Mouse (Mus musculus) intestine, postnatal 0 days (tissue): ENCODE measurements around the gene Disc1. TPM values are rescaled to one million over a fixed set of nuclear protein-coding genes. Genes with fewer than 3 reads are reported as not detected.
A peak's percentile ranks its signal among the peaks of the same experiment; 100 is the strongest.

Experiments
- ATAC-seq: fragments of 200-750 bp; cut with Nextera tagmentation; 2 replicates; pipeline ENCODE4 v1.8.0; 2017; ENCODE audit warnings: mild to moderate bottlenecking, moderate TSS enrichment, moderate library complexity
- H3K27ac ChIP-seq: fragments of 300-500 bp; sonication (generic); 2 replicates; pipeline ENCODE4 v1.5.1; 2014; ENCODE audit warnings: mild to moderate bottlenecking, low read depth, low read length, moderate library complexity
- H3K27me3 ChIP-seq: fragments of 300-500 bp; sonication (generic); replicated peaks from 2 replicates; pipeline ENCODE4 v1.6.1; 2014; ENCODE audit warnings: low read length, mixed read lengths; ENCODE audit not compliant: control insufficient read depth, insufficient read depth
- H3K36me3 ChIP-seq: fragments of 300-500 bp; sonication (generic); 2 replicates; pipeline ENCODE4 v1.6.1; 2014; ENCODE audit warnings: mild to moderate bottlenecking, moderate library complexity; ENCODE audit not compliant: control insufficient read depth, insufficient read depth
- H3K4me1 ChIP-seq: fragments of 300-500 bp; sonication (generic); replicated peaks from 2 replicates; pipeline ENCODE4 v1.6.1; 2014; ENCODE audit warnings: antibody characterized with exemption, low read length, mixed read lengths; ENCODE audit not compliant: control insufficient read depth, insufficient read depth
- H3K4me2 ChIP-seq: fragments of 300-500 bp; sonication (generic); replicated peaks from 2 replicates; pipeline ENCODE4 v1.6.1; 2014; ENCODE audit warnings: low read depth, mild to moderate bottlenecking, moderate library complexity
- H3K4me3 ChIP-seq: fragments of 300-500 bp; sonication (generic); 2 replicates; pipeline ENCODE4 v1.5.1; 2014; ENCODE audit warnings: low read depth, low read length
- H3K9ac ChIP-seq: fragments of 300-500 bp; sonication (generic); 2 replicates; pipeline ENCODE4 v1.6.1; 2014; ENCODE audit warnings: mild to moderate bottlenecking, low read depth, low read length
- H3K9me3 ChIP-seq: fragments of 300-500 bp; sonication (generic); 2 replicates; pipeline ENCODE4 v1.6.1; 2016; ENCODE audit warnings: mixed run types; ENCODE audit not compliant: control insufficient read depth
- CTCF ChIP-seq: sonication (generic); IDR thresholded peaks from 2 replicates; pipeline ENCODE4 v1.5.1; 2016; ENCODE audit warnings: low read depth, mild to moderate bottlenecking, control low read depth, antibody characterized with exemption, moderate library complexity
- WGBS: fragments of 180-500 bp; shearing (Covaris S2); extraction: QIAGEN DNeasy Blood & Tissue Kit; methylation state at CpG from one replicate; pipeline ENCODE4 v1.1.7; 2014; 5-methylcytosine and 5-hydroxymethylcytosine counted together
- polyA plus RNA-seq: library from polyadenylated mRNA; unstranded; fragments of >200 nt; fragmentation: Nextera tagmentation; extraction: Ambion mirVana; gene quantifications from 2 replicates; pipeline ENCODE4 v1.2.1, GENCODE M21; 2015

Gene Disc1
- polyA plus RNA-seq, 1 experiment from 2014 or later: 0.40 TPM

- TF ChIP-seq CTCF: no peak
- H3K4me3 ChIP-seq: no peak overlapping the region
- H3K36me3 ChIP-seq: peaks cover 8% of the 10 kb centered on the region; the same call in 1 of the 2 replicates
- H3K9ac ChIP-seq: no peak overlapping the region
- no peak overlapping the region for H3K27ac ChIP-seq
- H3K9me3 ChIP-seq: no peaks in the 10 kb centered on the region
- H3K27me3 ChIP-seq: no peaks in the 10 kb centered on the region
- H3K4me2 ChIP-seq: no peak overlapping the region
- ATAC-seq: no peak
- WGBS: 37% methylated on average over 9 of the region's 9 CpGs
- no peaks in the 10 kb centered on the region for H3K4me1 ChIP-seq
Measured at GRCm38 (mm10) chr8:125043935-125044334, 10.1 kb upstream of the Disc1 start.

DNA sequence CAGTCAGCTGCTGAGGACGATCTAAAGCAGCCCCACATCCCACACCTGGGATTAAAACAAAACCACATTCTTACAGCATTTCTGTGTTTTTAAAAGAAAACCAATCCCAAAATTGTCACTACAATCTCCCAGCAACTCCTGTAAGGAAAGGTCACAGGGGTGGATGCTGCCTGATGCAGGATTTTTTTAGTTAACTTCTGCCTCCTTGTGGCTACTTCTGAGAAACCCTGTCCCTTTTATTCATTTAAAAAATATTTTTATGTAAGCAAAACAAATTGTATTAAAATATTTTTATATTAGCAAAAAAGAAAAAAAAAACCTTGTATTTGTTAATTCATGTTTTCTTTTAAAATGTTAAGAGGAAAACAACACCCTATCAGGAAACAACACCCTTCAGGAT lies 8.2 kb upstream of the Disc1 start:
- Histone ChIP-seq H3K4me1 (no peaks in the 10 kb centered on the region), H3K27ac (no peak overlapping the region), H3K9me3 (no peaks in the 10 kb centered on the region), H3K36me3 (peaks cover under 1% of the 10 kb centered on the region; the same call in 1 of the 2 replicates), H3K4me3 (no peak overlapping the region), H3K9ac (no peak overlapping the region), H3K4me2 (no peak overlapping the region), H3K27me3 (no peaks in the 10 kb centered on the region)
- ATAC-seq: no peak
- WGBS: 95% methylated on average over 1 of the region's 1 CpGs
- no peak for TF ChIP-seq CTCF

GRCm38 (mm10) chr8:125049051-125049750 lies 4.8 kb upstream of the Disc1 start:
- no peak for TF ChIP-seq CTCF
- H3K9me3 ChIP-seq: no peaks in the 10 kb centered on the region
- H3K9ac ChIP-seq: no peak overlapping the region
- no peak for ATAC-seq
- H3K27me3 ChIP-seq: peaks cover 17% of the 10 kb centered on the region; the same call in 1 of the 2 replicates
- no peak overlapping the region for H3K4me3 ChIP-seq
- H3K27ac ChIP-seq: no peak overlapping the region
- H3K4me2 ChIP-seq: no peak overlapping the region
- H3K36me3 ChIP-seq: no peaks in the 10 kb centered on the region
- no peaks in the 10 kb centered on the region; the same call in 1 of the 2 replicates for H3K4me1 ChIP-seq
- 64% methylated on average over 5 of the region's 5 CpGs for WGBS

DNA sequence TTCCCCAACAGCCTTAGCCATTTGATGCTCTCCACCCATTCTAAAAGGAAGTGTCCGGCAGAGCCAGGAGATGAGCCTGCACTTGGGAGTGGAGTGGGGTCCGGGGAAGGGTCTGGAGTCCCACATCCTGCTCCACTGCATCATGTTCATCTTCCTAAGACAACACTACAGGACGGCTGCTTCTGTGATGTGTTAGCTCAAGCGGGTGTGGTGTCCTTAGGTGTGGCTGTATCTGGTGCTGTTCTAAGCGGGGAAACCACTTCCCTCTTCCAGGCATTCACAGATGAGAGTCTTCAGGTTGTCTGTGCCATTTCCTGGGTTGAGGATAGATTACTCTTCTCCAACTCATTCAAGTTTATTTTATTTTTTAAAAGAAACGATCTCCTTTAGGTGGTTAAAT lies 4.2 kb upstream of the Disc1 start:
- ATAC-seq: no peak
- H3K27me3 ChIP-seq: peaks cover 23% of the 10 kb centered on the region
- no peak overlapping the region for H3K4me3 ChIP-seq
- TF ChIP-seq CTCF: no peak
- no peak overlapping the region for H3K27ac ChIP-seq
- no peak overlapping the region for H3K9ac ChIP-seq
- no peak overlapping the region for H3K4me2 ChIP-seq
- WGBS: 52% methylated on average over 6 of the region's 6 CpGs
- no peaks in the 10 kb centered on the region; the same call in 1 of the 2 replicates for H3K4me1 ChIP-seq
- no peaks in the 10 kb centered on the region for H3K36me3 ChIP-seq
- no peaks in the 10 kb centered on the region for H3K9me3 ChIP-seq

DNA sequence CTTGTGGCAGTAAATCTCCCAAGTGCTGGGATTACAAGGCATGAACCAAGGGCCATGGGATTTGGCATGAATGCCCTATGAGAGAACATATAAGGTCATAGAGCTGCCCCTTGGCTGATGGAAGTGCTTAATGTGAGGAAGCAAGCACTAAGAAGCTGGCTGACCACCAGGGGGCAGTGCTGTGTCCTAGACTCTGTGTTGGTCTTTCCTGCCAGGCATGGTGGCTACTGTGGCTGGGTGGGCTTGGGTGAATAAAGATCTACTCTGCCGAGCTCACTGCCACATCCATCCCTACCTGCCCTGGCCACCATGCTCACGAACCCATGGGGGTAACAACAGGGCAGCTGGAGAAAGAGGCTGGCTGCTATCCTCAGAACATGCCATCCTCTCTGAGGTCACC lies 2.0 kb upstream of the Disc1 start:
- no peaks in the 10 kb centered on the region for H3K36me3 ChIP-seq
- H3K9ac ChIP-seq: no peak overlapping the region
- TF ChIP-seq CTCF: peak; percentile 90
- H3K4me2 ChIP-seq: no peak overlapping the region
- H3K27me3 ChIP-seq: peaks cover 33% of the 10 kb centered on the region
- no peak overlapping the region for H3K4me3 ChIP-seq
- no peak overlapping the region for H3K27ac ChIP-seq
- 40% methylated on average over 2 of the region's 2 CpGs for WGBS
- H3K4me1 ChIP-seq: no peaks in the 10 kb centered on the region; the same call in 1 of the 2 replicates
- H3K9me3 ChIP-seq: no peaks in the 10 kb centered on the region
- no peak for ATAC-seq

DNA sequence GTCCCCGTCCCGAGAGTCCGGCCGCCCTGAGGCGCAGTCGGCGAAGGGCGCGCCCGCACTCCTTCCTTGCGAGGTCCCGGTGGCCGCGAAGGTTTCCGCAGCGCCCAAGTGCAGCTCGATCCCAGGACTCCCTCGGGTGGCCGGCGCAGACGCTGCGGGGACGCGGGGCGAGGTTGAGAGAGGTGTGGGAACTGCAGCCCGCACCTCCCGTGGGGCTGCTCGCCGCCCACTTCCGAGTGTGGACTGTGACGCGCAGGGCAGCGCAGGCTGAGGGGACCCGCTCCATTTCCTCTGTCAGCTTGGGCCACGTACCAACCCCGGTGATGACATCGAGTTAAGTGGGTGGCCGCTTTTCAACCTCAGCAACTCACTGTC lies 428 bp downstream of the Disc1 start:
- peak overlapping the region; percentile 68 for H3K4me3 ChIP-seq
- no peaks in the 10 kb centered on the region for H3K36me3 ChIP-seq
- peak overlapping the region; percentile 78 for H3K27ac ChIP-seq
- peak overlapping the region; percentile 62 for H3K9ac ChIP-seq
- peaks cover 33% of the 10 kb centered on the region for H3K27me3 ChIP-seq
- TF ChIP-seq CTCF: peak; percentile 29; the same call in 1 of the 2 replicates
- no peaks in the 10 kb centered on the region for H3K9me3 ChIP-seq
- peak overlapping the region; percentile 97 for H3K4me2 ChIP-seq
- ATAC-seq: 0 out of 2 replicates have a peak, but pooled peaks have one; percentile 13
- WGBS: under 1% methylated on average over 38 of the region's 38 CpGs
- H3K4me1 ChIP-seq: no peaks in the 10 kb centered on the region; the same call in 1 of the 2 replicates
